Mouse (Mus musculus): ENCODE measurements around the gene Thyn1.
A peak's percentile ranks its signal among the peaks of the same experiment; 100 is the strongest.

Thyn1 gene

DNA sequence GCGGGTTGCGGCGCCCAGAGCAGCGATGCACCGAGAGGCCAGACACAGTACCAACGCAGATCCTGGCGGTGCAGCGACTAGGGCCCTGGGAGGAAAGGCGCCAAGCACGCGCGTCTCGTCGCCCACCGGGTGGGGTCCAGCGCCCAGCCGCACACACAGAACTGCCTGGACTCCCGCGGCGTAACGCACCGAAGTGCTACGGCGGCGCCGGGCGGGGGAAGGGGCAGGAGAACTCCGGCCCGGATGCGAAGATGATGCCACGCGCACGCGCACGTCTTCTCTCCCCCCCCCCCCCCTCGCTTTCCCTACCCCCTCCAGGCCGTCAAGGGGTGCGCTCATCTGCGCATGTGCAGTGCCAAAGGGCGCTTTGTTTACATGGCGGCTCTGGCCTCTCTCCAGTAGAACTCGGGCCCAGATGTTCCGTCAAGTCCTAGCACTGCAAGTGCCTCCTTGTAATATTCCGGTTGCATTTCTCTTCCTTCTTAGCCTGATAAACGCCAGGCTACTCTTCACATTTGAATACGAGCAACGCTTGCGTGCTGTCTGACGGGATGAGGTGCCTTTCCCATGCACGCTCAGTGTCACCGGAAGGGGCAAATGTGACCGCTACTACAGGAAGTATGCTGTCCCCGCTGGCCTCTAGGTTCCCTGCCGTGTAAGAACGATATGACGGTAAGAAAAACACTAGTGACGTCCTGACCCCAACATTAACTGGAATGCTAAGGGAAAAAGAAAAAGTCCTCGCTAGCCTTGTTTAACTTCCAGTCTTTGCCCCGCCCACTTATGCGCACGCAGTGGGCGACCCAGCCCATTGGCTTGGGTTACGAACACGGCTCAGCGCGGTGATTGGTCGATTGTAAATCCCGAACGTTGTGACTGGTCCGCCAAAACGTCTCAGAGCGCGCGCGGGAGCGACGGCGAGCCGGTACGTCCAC is 30.6 kb downstream of the Thyn1 start, which contains the start of the genes Vps26b and Ncapd3:
Gene Vps26b (minus strand): TSS at position 238 of the 935 bp plus-strand sequence.
Gene Ncapd3 (plus strand): TSS at position 348 of the 935 bp plus-strand sequence.
- peak; percentile 91 for DNase-seq (ENCODE audit: extremely low read depth, low read depth)

DNA sequence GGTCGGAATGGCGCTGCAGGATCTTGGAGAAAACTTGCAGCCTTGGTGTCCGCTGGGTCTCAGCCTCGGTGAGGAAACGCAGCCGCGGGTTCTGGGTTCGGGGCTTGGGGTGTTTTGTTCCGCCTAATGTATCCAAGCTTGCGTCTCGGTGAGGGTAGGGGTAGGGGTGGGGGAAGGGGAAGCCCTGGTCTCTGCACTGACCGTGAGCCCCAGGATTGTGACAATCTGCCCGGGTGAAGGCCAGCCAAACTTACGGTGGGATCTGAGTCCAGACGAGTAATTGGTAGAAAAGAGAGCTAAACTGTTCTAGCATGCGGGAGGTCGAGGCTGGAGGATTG is 31.2 kb downstream of the Thyn1 start:
- no peak for DNase-seq (ENCODE audit: extremely low read depth, low read depth)

DNA sequence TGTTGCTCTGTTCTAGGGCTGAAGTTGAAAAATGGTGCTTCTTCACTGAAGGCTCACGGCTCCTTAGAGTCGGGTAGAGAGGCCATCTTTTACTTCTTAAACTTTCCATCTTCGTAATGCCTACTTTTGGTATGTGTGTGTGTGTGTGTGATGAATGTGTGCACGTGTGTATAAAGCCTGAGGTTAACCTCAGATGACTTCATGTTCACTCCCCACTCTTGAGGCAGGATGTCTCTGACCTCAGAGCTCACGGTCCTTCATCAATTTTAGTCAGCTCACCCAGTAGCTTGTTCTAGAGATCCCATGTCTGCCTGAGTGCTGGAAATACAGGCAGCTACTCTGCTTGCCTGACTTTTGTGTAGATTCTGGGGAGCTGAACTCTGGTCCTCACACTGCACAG is 44.4 kb downstream of the Thyn1 start:
- no peak for DNase-seq (ENCODE audit: extremely low read depth, low read depth)

- no peak for DNase-seq (ENCODE audit: extremely low read depth, low read depth)
Observed at GRCm38 (mm10) chr9:27049492-27049891, 50.0 kb downstream of the Thyn1 start.

Data from MEL-GATA-1-ER (cell line).